Mouse (Mus musculus): ENCODE measurements around the gene Crybg1. TPM values are rescaled to one million over a fixed set of nuclear protein-coding genes. Genes with fewer than 3 reads are reported as not detected.
"Not testable (repeated sequence)": the region's sequence is repeated elsewhere in the genome, so short reads cannot be mapped to it uniquely, and the experiment has no call there.

Gene Crybg1
- polyA plus RNA-seq, 1 experiment from 2014 or later: 0.22 TPM

GRCm38 (mm10) chr10:43983241-43983640 lies 165.4 kb downstream of the Crybg1 start:
- Histone ChIP-seq H3K36me3 (replicated peaks) (no peaks in the 10 kb centered on the region), H3K4me3 (replicated peaks) (no peak overlapping the region), H3K27ac (no peak overlapping the region), H3K9me3 (no peaks in the 10 kb centered on the region), H3K27me3 (no peaks in the 10 kb centered on the region), H3K9ac (no peak overlapping the region), H3K4me1 (no peaks in the 10 kb centered on the region), H3K4me2 (no peak overlapping the region)
- 88% methylated on average over 5 of the region's 5 CpGs for WGBS
- no peak for ATAC-seq (ENCODE audit: low FRiP score)

- Histone ChIP-seq H3K27ac (no peak overlapping the region), H3K4me3 (replicated peaks) (no peak overlapping the region), H3K9me3 (no peaks in the 10 kb centered on the region), H3K4me2 (no peak overlapping the region), H3K4me1 (no peaks in the 10 kb centered on the region), H3K27me3 (no peaks in the 10 kb centered on the region), H3K36me3 (replicated peaks) (no peaks in the 10 kb centered on the region), H3K9ac (no peak overlapping the region)
- no peak for ATAC-seq (ENCODE audit: low FRiP score)
- 90% methylated on average over 6 of the region's 6 CpGs for WGBS
Observed at GRCm38 (mm10) chr10:43982470-43982869, 166.2 kb downstream of the Crybg1 start.

- ATAC-seq (ENCODE audit: low FRiP score); H3K27me3 ChIP-seq; H3K4me3 ChIP-seq (replicated peaks); H3K4me2 ChIP-seq; H3K4me1 ChIP-seq; H3K9ac ChIP-seq; H3K9me3 ChIP-seq; H3K36me3 ChIP-seq (replicated peaks); H3K27ac ChIP-seq: not testable (repeated sequence)
- WGBS: 94% methylated on average over 3 of the region's 3 CpGs
Observed at GRCm38 (mm10) chr10:43980742-43981141, 167.9 kb downstream of the Crybg1 start.

- Histone ChIP-seq H3K4me1 (no peaks in the 10 kb centered on the region), H3K4me2 (no peak overlapping the region), H3K27me3 (no peaks in the 10 kb centered on the region), H3K4me3 (replicated peaks) (no peak overlapping the region), H3K27ac (no peak overlapping the region), H3K36me3 (replicated peaks) (no peaks in the 10 kb centered on the region), H3K9ac (no peak overlapping the region), H3K9me3 (no peaks in the 10 kb centered on the region)
- ATAC-seq (ENCODE audit: low FRiP score): no peak
- WGBS: 81% methylated on average over 1 of the region's 1 CpGs
Observed at GRCm38 (mm10) chr10:43980080-43980479, 168.6 kb downstream of the Crybg1 start.

- H3K9me3 ChIP-seq: no peaks in the 10 kb centered on the region
- H3K4me1 ChIP-seq: no peaks in the 10 kb centered on the region
Observed at GRCm38 (mm10) chr10:43977353-43977752, 171.3 kb downstream of the Crybg1 start.

GRCm38 (mm10) chr10:43973244-43973643 lies 175.4 kb downstream of the Crybg1 start:
- Histone ChIP-seq H3K4me2 (no peak overlapping the region), H3K27me3 (no peaks in the 10 kb centered on the region), H3K36me3 (replicated peaks) (no peaks in the 10 kb centered on the region), H3K9ac (no peak overlapping the region), H3K4me3 (replicated peaks) (no peak overlapping the region), H3K4me1 (no peaks in the 10 kb centered on the region), H3K9me3 (no peaks in the 10 kb centered on the region), H3K27ac (no peak overlapping the region)
- WGBS: 50% methylated on average over 2 of the region's 2 CpGs
- no peak for ATAC-seq (ENCODE audit: low FRiP score)

More at GRCm38 (mm10) chr10:43977353-43977752, 171.3 kb downstream of the Crybg1 start:
- no peak overlapping the region for H3K27ac ChIP-seq
- no peak overlapping the region for H3K9ac ChIP-seq
- H3K4me3 ChIP-seq (replicated peaks): no peak overlapping the region
- H3K27me3 ChIP-seq: no peaks in the 10 kb centered on the region
- 74% methylated on average over 3 of the region's 3 CpGs for WGBS
- H3K36me3 ChIP-seq (replicated peaks): no peaks in the 10 kb centered on the region
- no peak overlapping the region for H3K4me2 ChIP-seq
- ATAC-seq (ENCODE audit: low FRiP score): no peak

- 70% methylated on average over 2 of the region's 2 CpGs for WGBS
- H3K27ac ChIP-seq: no peak overlapping the region
- ATAC-seq (ENCODE audit: low FRiP score): no peak
Observed at GRCm38 (mm10) chr10:43964943-43965342, 183.7 kb downstream of the Crybg1 start.

GRCm38 (mm10) chr10:43953942-43954341 lies 194.7 kb downstream of the Crybg1 start:
- H3K4me1 ChIP-seq: no peaks in the 10 kb centered on the region
- no peak overlapping the region for H3K4me2 ChIP-seq
- peak; percentile 44; the same call in 1 of the 2 replicates for ATAC-seq (ENCODE audit: low FRiP score)
- no peak overlapping the region for H3K9ac ChIP-seq
- no peaks in the 10 kb centered on the region for H3K27me3 ChIP-seq
- no peak overlapping the region for H3K4me3 ChIP-seq (replicated peaks)
- H3K27ac ChIP-seq: no peak overlapping the region
- H3K9me3 ChIP-seq: no peaks in the 10 kb centered on the region
- 0 out of 2 replicates have a peak, but pooled peaks cover 8% of the 10 kb centered on the region for H3K36me3 ChIP-seq (replicated peaks)

More at GRCm38 (mm10) chr10:43964943-43965342, 183.7 kb downstream of the Crybg1 start:
- Histone ChIP-seq H3K36me3 (replicated peaks) (no peaks in the 10 kb centered on the region), H3K4me1 (no peaks in the 10 kb centered on the region), H3K27me3 (no peaks in the 10 kb centered on the region), H3K9ac (no peak overlapping the region), H3K4me2 (no peak overlapping the region), H3K4me3 (replicated peaks) (no peak overlapping the region), H3K9me3 (no peaks in the 10 kb centered on the region)

- Histone ChIP-seq H3K4me1 (peaks cover 7% of the 10 kb centered on the region; the same call in 1 of the 2 replicates), H3K27ac (no peak overlapping the region), H3K9ac (no peak overlapping the region), H3K4me2 (no peak overlapping the region), H3K27me3 (no peaks in the 10 kb centered on the region), H3K9me3 (no peaks in the 10 kb centered on the region), H3K4me3 (replicated peaks) (no peak overlapping the region), H3K36me3 (replicated peaks) (0 out of 2 replicates have a peak, but pooled peaks cover 10% of the 10 kb centered on the region)
- no peak for ATAC-seq (ENCODE audit: low FRiP score)
- 94% methylated on average over 4 of the region's 4 CpGs for WGBS
Observed at GRCm38 (mm10) chr10:43945435-43945834, 203.2 kb downstream of the Crybg1 start.

- H3K9me3 ChIP-seq: no peaks in the 10 kb centered on the region
- H3K27ac ChIP-seq: no peak overlapping the region
Observed at GRCm38 (mm10) chr10:43943736-43944135, 204.9 kb downstream of the Crybg1 start.

GRCm38 (mm10) chr10:43939136-43939662 lies 209.5 kb downstream of the Crybg1 start:
- Histone ChIP-seq H3K4me3 (replicated peaks) (no peak overlapping the region), H3K4me2 (no peak overlapping the region), H3K36me3 (replicated peaks) (peaks cover 12% of the 10 kb centered on the region), H3K27ac (no peak overlapping the region), H3K9me3 (no peaks in the 10 kb centered on the region), H3K27me3 (no peaks in the 10 kb centered on the region), H3K9ac (no peak overlapping the region), H3K4me1 (peaks cover 7% of the 10 kb centered on the region; the same call in 1 of the 2 replicates)
- ATAC-seq (ENCODE audit: low FRiP score): no peak
- 86% methylated on average over 6 of the region's 6 CpGs for WGBS

More at GRCm38 (mm10) chr10:43943736-43944135, 204.9 kb downstream of the Crybg1 start:
- no peak overlapping the region for H3K4me3 ChIP-seq (replicated peaks)
- no peaks in the 10 kb centered on the region for H3K27me3 ChIP-seq
- no peak for ATAC-seq (ENCODE audit: low FRiP score)
- H3K4me1 ChIP-seq: peaks cover 7% of the 10 kb centered on the region; the same call in 1 of the 2 replicates
- H3K36me3 ChIP-seq (replicated peaks): 0 out of 2 replicates have a peak, but pooled peaks cover 3% of the 10 kb centered on the region
- 52% methylated on average over 4 of the region's 4 CpGs for WGBS
- H3K9ac ChIP-seq: no peak overlapping the region
- H3K4me2 ChIP-seq: no peak overlapping the region

GRCm38 (mm10) chr10:43928596-43928995 lies 220.1 kb downstream of the Crybg1 start:
- H3K9me3 ChIP-seq: no peaks in the 10 kb centered on the region
- H3K27ac ChIP-seq: no peak overlapping the region
- ATAC-seq (ENCODE audit: low FRiP score): no peak
- no peaks in the 10 kb centered on the region for H3K27me3 ChIP-seq
- H3K4me2 ChIP-seq: no peak overlapping the region
- 86% methylated on average over 5 of the region's 5 CpGs for WGBS
- H3K9ac ChIP-seq: no peak overlapping the region
- no peak overlapping the region for H3K4me3 ChIP-seq (replicated peaks)
- peaks cover 30% of the 10 kb centered on the region for H3K36me3 ChIP-seq (replicated peaks)
- H3K4me1 ChIP-seq: no peaks in the 10 kb centered on the region

- H3K4me2 ChIP-seq: no peak overlapping the region
- no peaks in the 10 kb centered on the region for H3K9me3 ChIP-seq
- WGBS: 90% methylated on average over 8 of the region's 8 CpGs
- H3K4me3 ChIP-seq (replicated peaks): no peak overlapping the region
- H3K9ac ChIP-seq: no peak overlapping the region
- H3K4me1 ChIP-seq: no peaks in the 10 kb centered on the region
- H3K27me3 ChIP-seq: no peaks in the 10 kb centered on the region
- no peak overlapping the region for H3K27ac ChIP-seq
- peaks cover 31% of the 10 kb centered on the region for H3K36me3 ChIP-seq (replicated peaks)
- no peak for ATAC-seq (ENCODE audit: low FRiP score)
Observed at GRCm38 (mm10) chr10:43927736-43928135, 220.9 kb downstream of the Crybg1 start.
